Mouse (Mus musculus) CD4-positive, CD25-positive, alpha-beta regulatory T cell, adult 2 months (primary cell): ENCODE results near the gene Barhl1.

ENCODE experiments used
- DNase-seq: peaks from one replicate; pipeline ENCODE4 v3.0.0-alpha.2; 2012; ENCODE audit warnings: low read depth, low spot score

Barhl1 gene

DNA sequence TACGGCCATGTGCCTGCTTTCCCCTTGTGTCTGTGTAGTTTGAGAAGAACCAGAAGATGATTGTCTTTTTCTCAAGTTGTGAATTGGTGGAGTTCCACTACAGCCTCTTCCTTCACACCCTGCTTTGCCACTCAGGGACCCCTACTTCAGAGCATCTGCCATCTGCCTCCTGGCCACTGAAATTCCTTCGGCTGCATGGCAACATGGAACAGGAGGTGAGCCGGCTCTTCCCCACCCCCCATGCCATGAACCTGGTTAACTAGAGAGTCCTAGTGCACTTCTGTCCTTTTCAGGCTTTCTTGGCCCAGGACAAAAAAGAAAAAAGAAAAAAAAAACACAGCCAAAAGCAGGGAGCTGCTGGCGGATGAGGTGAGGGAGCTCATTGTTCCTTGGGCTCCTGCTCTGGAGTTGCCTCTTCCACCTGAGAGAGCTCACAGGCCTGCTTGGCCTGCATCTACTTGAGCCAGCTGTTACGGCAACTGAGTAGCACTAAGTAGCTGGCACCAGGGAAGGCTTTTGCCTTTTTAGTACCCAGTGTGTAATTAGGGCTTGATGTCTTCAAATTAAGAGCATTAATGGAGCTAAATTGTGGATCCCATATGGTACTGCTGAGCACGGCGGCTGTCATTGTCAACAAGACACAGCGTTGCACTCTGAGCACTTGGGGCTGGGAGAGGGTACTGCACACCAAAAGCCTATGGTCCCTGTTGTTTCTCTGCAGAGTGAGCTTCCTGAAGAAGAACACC is 55.6 kb downstream of the Barhl1 start:
- DNase-seq, result no peak

DNA sequence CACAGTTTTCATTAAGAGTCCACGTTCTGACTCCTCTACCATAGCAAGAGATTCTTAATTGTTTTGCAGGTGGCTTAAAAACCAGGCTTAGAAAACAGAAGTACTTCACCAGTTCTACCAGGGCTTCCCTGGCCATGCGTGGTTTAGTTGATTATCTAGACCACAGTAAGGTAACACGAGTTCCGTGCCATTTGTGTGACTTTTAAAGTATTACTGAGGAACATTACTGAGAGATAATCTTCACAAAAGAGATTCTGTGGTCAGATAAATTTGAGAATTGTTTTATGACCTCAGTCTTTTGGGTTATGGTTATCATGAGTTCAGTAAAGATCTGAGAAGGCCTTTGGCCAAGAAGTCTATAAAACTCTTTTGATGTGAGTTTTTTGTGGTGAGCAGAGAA is 57.2 kb downstream of the Barhl1 start:
- DNase-seq, result no peak
